Mouse (Mus musculus) brain, embryonic 14.5 days (tissue): ENCODE results near the gene H6pd.

Source experiments
- CTCF ChIP-seq: fragments of 200-500 bp; IDR thresholded peaks from 2 replicates; pipeline ENCODE4 v1.5.1; 2012; ENCODE audit warnings: inconsistent platforms, mild to moderate bottlenecking, moderate library complexity, borderline replicate concordance; ENCODE audit not compliant: insufficient read depth, insufficient read length; ENCODE audit errors: extremely low read depth
- POLR2A ChIP-seq: fragments of 200-500 bp; IDR thresholded peaks from 2 replicates; pipeline ENCODE4 v1.6.1; 2012; ENCODE audit warnings: mild to moderate bottlenecking, inconsistent platforms, borderline replicate concordance; ENCODE audit not compliant: poor library complexity, insufficient read depth, insufficient read length, severe bottlenecking; ENCODE audit errors: extremely low read depth

GRCm38 (mm10) chr4:149933025-149933424 is 75.8 kb downstream of the H6pd start:
- no peak for TF ChIP-seq CTCF
- no peak for TF ChIP-seq POLR2A
